Mouse (Mus musculus): ENCODE data around the gene Bfsp2.

- TF ChIP-seq POLR2A (IDR thresholded peaks at IDR 0.05; ENCODE audit: borderline replicate concordance, extremely low read depth, insufficient read depth, insufficient read length, poor library complexity, severe bottlenecking) (no peak), CTCF (IDR thresholded peaks at IDR 0.05; ENCODE audit: borderline replicate concordance, extremely low read depth, insufficient read depth, insufficient read length) (no peak)
Observed at GRCm38 (mm10) chr9:103409119-103409518, 71.1 kb downstream of the Bfsp2 start.
